Mouse (Mus musculus) forebrain, postnatal 0 days (tissue): ENCODE results near the gene Prtn3. TPM values are rescaled to one million over a fixed set of nuclear protein-coding genes. Genes with fewer than 3 reads are reported as not detected.

Experiments used
- ATAC-seq: fragments of 200-750 bp; cut with Nextera tagmentation; 2 replicates; pipeline ENCODE4 v1.8.0; 2017; ENCODE audit warnings: mild to moderate bottlenecking, moderate library complexity
- DNase-seq: peaks from one replicate; pipeline ENCODE4 v3.0.0-alpha.2; 2015
- H3K27ac ChIP-seq: fragments of 300-500 bp; sonication (generic); 2 replicates; pipeline ENCODE4 v1.5.1; 2014; ENCODE audit warnings: low read depth, mild to moderate bottlenecking, antibody characterized with exemption, low read length, moderate library complexity, mixed read lengths
- H3K27me3 ChIP-seq: fragments of 300-500 bp; sonication (generic); 2 replicates; pipeline ENCODE4 v1.6.1; 2014; ENCODE audit warnings: mild to moderate bottlenecking, low read length, mixed read lengths; ENCODE audit not compliant: insufficient read depth
- H3K36me3 ChIP-seq: fragments of 300-500 bp; sonication (generic); 2 replicates; pipeline ENCODE4 v1.6.1; 2014; ENCODE audit warnings: mild to moderate bottlenecking, moderate library complexity; ENCODE audit not compliant: insufficient read depth
- H3K4me1 ChIP-seq: fragments of 300-500 bp; sonication (generic); 2 replicates; pipeline ENCODE4 v1.6.1; 2014; ENCODE audit warnings: antibody characterized with exemption; ENCODE audit not compliant: insufficient read depth
- H3K4me2 ChIP-seq: fragments of 300-500 bp; sonication (generic); 2 replicates; pipeline ENCODE4 v1.6.1; 2014; ENCODE audit warnings: low read depth, mild to moderate bottlenecking, moderate library complexity
- H3K4me3 ChIP-seq: fragments of 300-500 bp; sonication (generic); 2 replicates; pipeline ENCODE4 v1.5.1; 2014; ENCODE audit warnings: low read depth, low read length, mixed read lengths
- H3K9ac ChIP-seq: fragments of 300-500 bp; sonication (generic); 2 replicates; pipeline ENCODE4 v1.6.1; 2014; ENCODE audit warnings: mild to moderate bottlenecking
- H3K9me3 ChIP-seq: fragments of 300-500 bp; sonication (generic); 2 replicates; pipeline ENCODE4 v1.6.1; 2016; ENCODE audit warnings: low read length
- CTCF ChIP-seq: sonication (generic); IDR thresholded peaks from 2 replicates; pipeline ENCODE4 v1.5.1; 2016; ENCODE audit warnings: antibody characterized with exemption, control low read depth, low read depth
- WGBS: fragments of 180-500 bp; shearing (Covaris S2); extraction: QIAGEN DNeasy Blood & Tissue Kit; methylation state at CpG from one replicate; pipeline ENCODE4 v1.1.7; 2014; 5-methylcytosine and 5-hydroxymethylcytosine counted together
- polyA plus RNA-seq: library from polyadenylated mRNA; unstranded; fragments of >200 nt; fragmentation: Nextera tagmentation; extraction: Ambion mirVana; gene quantifications from 2 replicates; pipeline ENCODE4 v1.2.1, GENCODE M21; 2015
- total RNA-seq: library from RNA; depleted of rRNA; stranded (reverse); fragments of >200 nt; gene quantifications from 2 replicates; pipeline ENCODE4 v1.2.3, GENCODE M21; 2014

Gene Prtn3
- total and polyA plus RNA-seq, 2 experiments from 2014 or later, result 4.9 to 15.4 TPM

GRCm38 (mm10) chr10:79852107-79852789, 22.0 kb upstream of the Prtn3 start:
- Histone ChIP-seq H3K9me3 (no peaks in the 10 kb centered on the region), H3K9ac (no peak overlapping the region), H3K4me1 (peaks cover 28% of the 10 kb centered on the region), H3K4me3 (peak overlapping the region; percentile 34; the same call in 1 of the 2 replicates), H3K27ac (peak overlapping the region; percentile 98), H3K4me2 (peak overlapping the region; percentile 56), H3K27me3 (no peaks in the 10 kb centered on the region), H3K36me3 (peaks cover 4% of the 10 kb centered on the region; the same call in 1 of the 2 replicates)
- no peak for ATAC-seq
- no peak for TF ChIP-seq CTCF
- no peak for DNase-seq
- 49% methylated on average over 9 of the region's 9 CpGs for WGBS

- Histone ChIP-seq H3K9ac (peak overlapping the region; percentile 69), H3K4me2 (peak overlapping the region; percentile 56), H3K4me3 (peak overlapping the region; percentile 34), H3K27ac (peak overlapping the region; percentile 98), H3K27me3 (no peaks in the 10 kb centered on the region), H3K9me3 (no peaks in the 10 kb centered on the region), H3K4me1 (peaks cover 33% of the 10 kb centered on the region), H3K36me3 (peaks cover 5% of the 10 kb centered on the region; the same call in 1 of the 2 replicates)
- DNase-seq (no peak), ATAC-seq (no peak)
- TF ChIP-seq CTCF, result no peak
- 15% methylated on average over 8 of the region's 8 CpGs for WGBS
Observed at GRCm38 (mm10) chr10:79852827-79853226, 21.4 kb upstream of the Prtn3 start.

DNA sequence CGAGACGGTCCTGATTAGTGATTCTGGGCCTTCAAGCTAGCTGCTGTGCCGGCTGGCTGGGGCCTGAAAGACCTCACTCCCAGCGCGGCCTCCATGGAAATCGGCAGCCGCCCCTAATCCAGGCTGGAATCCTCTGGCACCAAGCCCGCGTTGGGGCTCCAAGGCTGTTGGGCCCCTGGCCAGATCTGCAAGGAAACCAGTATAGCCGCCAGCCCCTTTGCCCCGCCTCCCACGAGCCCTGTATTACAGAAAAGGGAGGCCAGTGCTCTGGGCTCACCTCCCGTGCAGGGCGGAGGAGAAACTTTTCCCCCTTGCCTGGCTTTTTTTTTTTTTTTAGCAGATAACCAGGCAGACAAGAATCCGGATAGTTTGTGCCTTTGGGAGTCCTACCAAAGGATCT, 20.9 kb upstream of the Prtn3 start:
- peak; percentile 93 for DNase-seq
- 1% methylated on average over 15 of the region's 15 CpGs for WGBS
- peak overlapping the region; percentile 56 for H3K4me2 ChIP-seq

DNA sequence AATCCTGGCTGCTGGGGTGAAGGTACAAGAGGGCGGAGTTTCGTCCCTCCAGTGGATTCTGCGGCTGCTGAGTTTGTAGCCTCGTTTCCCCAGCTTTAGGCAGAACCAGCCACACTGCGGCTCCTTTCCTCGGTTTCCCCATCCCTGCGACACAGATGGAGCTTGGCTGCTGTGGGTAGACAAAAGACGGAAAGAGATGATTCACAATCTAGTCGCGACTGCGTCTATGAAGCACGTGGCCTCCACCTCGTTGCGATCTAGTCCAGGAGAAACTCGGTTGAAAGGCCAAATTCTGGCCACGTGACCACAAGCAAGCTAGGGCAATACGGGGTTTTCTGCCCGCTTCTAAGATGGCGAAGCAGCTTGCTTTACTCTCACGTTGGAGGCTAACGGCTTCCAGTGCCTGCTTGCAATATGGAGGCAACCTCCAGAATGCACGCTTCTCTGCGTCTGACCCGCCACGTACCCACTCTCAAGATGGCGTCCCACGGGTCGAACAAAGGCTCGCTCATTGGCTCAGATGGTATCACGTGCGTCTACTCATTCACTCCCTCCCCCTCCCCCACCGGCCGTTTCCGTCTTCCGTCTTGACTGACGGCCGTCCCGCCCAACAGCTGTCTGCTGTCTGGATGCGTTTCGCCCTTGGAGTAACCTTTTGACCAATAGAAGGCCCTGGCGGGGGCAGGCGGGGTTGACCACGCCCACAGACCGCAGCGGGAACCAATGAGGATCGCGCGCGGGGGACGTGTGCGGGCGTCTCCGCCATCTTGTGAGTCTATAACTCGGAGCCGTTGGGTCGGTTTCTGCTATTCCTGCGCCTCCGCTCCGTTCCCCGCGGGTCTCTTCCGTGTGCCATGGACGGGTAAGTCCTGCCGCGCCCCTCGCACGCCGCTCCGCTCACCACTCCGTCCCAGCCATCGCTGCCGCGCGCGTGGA, 20.1 kb upstream of the Prtn3 start, which contains the start of gene Ptbp1:
Ptbp1 (plus strand) TSS at position 568 of the 936 bp plus-strand sequence.
- H3K4me1 ChIP-seq, result peaks cover 42% of the 10 kb centered on the region

More for the DNA sequence above, 20.9 kb upstream of the Prtn3 start:
- no peak for TF ChIP-seq CTCF
- Histone ChIP-seq H3K9ac (peak overlapping the region; percentile 69), H3K36me3 (peaks cover 5% of the 10 kb centered on the region; the same call in 1 of the 2 replicates), H3K27ac (peak overlapping the region; percentile 98), H3K27me3 (no peaks in the 10 kb centered on the region), H3K4me3 (peak overlapping the region; percentile 34), H3K4me1 (peaks cover 38% of the 10 kb centered on the region), H3K9me3 (no peaks in the 10 kb centered on the region)
- ATAC-seq, result peak; percentile 3

DNA sequence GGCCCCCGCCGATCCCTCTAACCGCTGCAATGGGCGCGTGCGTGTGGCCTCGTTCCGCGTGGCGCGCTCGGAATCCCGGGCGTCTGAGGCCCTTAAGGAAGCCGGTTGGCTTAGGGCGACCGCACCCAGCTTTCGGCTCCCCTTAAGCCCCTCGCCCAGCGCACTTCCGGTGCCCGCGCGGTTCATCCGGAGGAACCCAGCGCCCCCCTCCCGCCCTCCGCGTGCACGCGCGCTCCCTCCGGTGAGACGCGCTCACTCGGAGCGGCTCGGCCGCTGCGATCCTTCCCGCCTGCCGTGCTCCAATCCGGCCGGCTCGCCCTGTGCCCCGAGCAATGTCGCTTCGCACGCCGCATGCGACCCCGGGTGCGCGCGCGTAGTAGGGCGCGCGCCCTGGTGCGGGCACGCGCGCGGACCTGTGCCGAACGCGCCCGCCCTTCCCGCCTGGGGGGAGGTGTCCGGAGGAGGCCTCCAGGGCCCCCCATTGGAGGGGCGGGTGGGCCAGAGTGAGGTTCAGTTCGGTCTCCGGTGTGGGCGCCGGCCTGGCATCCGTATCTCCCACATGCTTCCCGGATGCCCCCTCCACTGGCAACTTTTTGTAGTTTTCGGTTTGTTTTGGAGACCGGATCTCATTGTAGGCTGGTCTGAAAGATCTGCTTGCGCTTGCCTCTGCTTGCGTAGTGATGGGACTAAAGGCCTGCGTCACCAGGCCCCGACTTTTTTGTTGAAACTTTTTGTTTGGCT, 19.3 kb upstream of the Prtn3 start:
- 2% methylated on average over 80 of the region's 83 CpGs for WGBS
- Histone ChIP-seq H3K9ac (peak overlapping the region; percentile 99), H3K27ac (peak overlapping the region; percentile 98), H3K27me3 (no peaks in the 10 kb centered on the region), H3K4me3 (peak overlapping the region; percentile 89), H3K9me3 (no peaks in the 10 kb centered on the region), H3K4me2 (peak overlapping the region; percentile 82), H3K4me1 (peaks cover 42% of the 10 kb centered on the region), H3K36me3 (peaks cover 17% of the 10 kb centered on the region)
- DNase-seq (peak; percentile 78), ATAC-seq (peak; percentile 26)
- TF ChIP-seq CTCF, result no peak; the same call in 1 of the 2 replicates

More for the DNA sequence above, 20.1 kb upstream of the Prtn3 start, which contains the start of gene Ptbp1:
- WGBS, result 1% methylated on average over 75 of the region's 75 CpGs
- Histone ChIP-seq H3K9ac (peak within 1 kb of the TSS; percentile 99), H3K9me3 (no peaks in the 10 kb centered on the region), H3K36me3 (peaks cover 9% of the 10 kb centered on the region), H3K4me3 (peak within 1 kb of the TSS; percentile 89), H3K27me3 (no peaks in the 10 kb centered on the region), H3K4me2 (peak within 1 kb of the TSS; percentile 82), H3K27ac (peak within 1 kb of the TSS; percentile 98)
- ATAC-seq (peak; percentile 95), DNase-seq (peak; percentile 100)
- 0 out of 2 replicates have a peak, but pooled peaks have one; percentile 2 for TF ChIP-seq CTCF

DNA sequence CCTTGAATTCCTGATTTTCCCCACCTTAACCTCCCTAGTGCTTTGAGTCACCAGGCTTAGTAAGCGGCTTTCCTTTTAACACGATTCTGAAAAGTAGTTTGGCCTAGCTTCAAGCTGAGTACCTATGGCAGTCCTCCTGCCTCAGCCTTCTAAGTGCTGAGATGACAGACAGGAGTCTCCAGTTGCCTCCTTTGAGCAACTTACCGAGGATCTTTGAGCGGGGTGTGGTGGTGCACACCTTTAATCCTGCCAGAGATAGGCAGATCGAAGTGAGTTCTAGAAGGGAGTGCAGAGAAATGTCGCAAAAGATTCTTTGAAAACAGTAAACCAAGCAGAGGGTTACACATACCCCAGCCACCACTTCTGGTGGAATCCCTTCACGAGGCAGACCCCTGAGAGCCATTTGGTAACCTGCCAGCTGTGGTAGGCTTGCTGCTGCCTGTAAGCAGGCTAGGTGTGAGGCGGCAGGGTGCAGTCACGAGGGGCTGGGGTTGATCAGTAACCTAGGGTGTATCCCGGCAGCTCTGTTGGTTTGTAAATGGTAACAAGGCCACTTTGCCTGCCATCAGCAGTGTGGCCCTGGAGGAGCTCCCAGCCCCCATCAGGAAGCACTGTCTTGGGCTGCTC, 18.6 kb upstream of the Prtn3 start:
- TF ChIP-seq CTCF, result no peak
- Histone ChIP-seq H3K4me2 (peak overlapping the region; percentile 82), H3K4me1 (peaks cover 42% of the 10 kb centered on the region), H3K36me3 (peaks cover 24% of the 10 kb centered on the region), H3K4me3 (peak overlapping the region; percentile 89), H3K9ac (peak overlapping the region; percentile 99), H3K27me3 (no peaks in the 10 kb centered on the region), H3K9me3 (no peaks in the 10 kb centered on the region), H3K27ac (peak overlapping the region; percentile 98)
- ATAC-seq (no peak), DNase-seq (no peak)
- 4% methylated on average over 10 of the region's 10 CpGs for WGBS
